Mouse (Mus musculus) layer of hippocampus, adult 9-10 months (tissue): Measurements from ENCODE around the gene B3gnt8.
"Not testable (repeated sequence)": the region's sequence is repeated elsewhere in the genome, so short reads cannot be mapped to it uniquely, and the experiment has no call there.

Experiments
- DNase-seq: peaks from one replicate; pipeline ENCODE4 v3.0.0; 2022; ENCODE audit warnings: low spot score

B3gnt8 gene

GRCm38 (mm10) chr7:25626509-25627430 is at the start of gene B3gnt8:
Gene B3gnt8, plus strand, starts transcription at chr7:25626654.
- no peak for DNase-seq

GRCm38 (mm10) chr7:25576793-25577437 is 49.5 kb upstream of the B3gnt8 start:
- DNase-seq: not testable (repeated sequence)

- no peak for DNase-seq
These were observed 47.0 kb upstream of the B3gnt8 start for GRCm38 (mm10) chr7:25579441-25579840.

GRCm38 (mm10) chr7:25582301-25582810 is 44.1 kb upstream of the B3gnt8 start:
- DNase-seq: no peak

GRCm38 (mm10) chr7:25584651-25585050 is 41.8 kb upstream of the B3gnt8 start:
- DNase-seq: no peak

- no peak for DNase-seq
These were observed 40.9 kb upstream of the B3gnt8 start for GRCm38 (mm10) chr7:25585351-25586204.

- DNase-seq: no peak
These were observed 35.2 kb upstream of the B3gnt8 start for GRCm38 (mm10) chr7:25591226-25591625.

GRCm38 (mm10) chr7:25593859-25594258 is 32.6 kb upstream of the B3gnt8 start:
- DNase-seq: no peak

GRCm38 (mm10) chr7:25599663-25600062 is 26.8 kb upstream of the B3gnt8 start:
- DNase-seq: peak; percentile 80

- no peak for DNase-seq
These were observed 25.8 kb upstream of the B3gnt8 start for GRCm38 (mm10) chr7:25600666-25601065.

- DNase-seq: no peak
These were observed 25.1 kb upstream of the B3gnt8 start for GRCm38 (mm10) chr7:25601346-25601745.

GRCm38 (mm10) chr7:25606625-25607063 is 19.8 kb upstream of the B3gnt8 start:
- no peak for DNase-seq

GRCm38 (mm10) chr7:25607196-25607595 is 19.3 kb upstream of the B3gnt8 start:
- DNase-seq: no peak

GRCm38 (mm10) chr7:25610056-25610455 is 16.4 kb upstream of the B3gnt8 start:
- no peak for DNase-seq

GRCm38 (mm10) chr7:25611501-25611900 is 15.0 kb upstream of the B3gnt8 start:
- DNase-seq: no peak

GRCm38 (mm10) chr7:25614086-25614485 is 12.4 kb upstream of the B3gnt8 start:
- no peak for DNase-seq

GRCm38 (mm10) chr7:25614831-25615705 is 11.4 kb upstream of the B3gnt8 start:
- DNase-seq: no peak

GRCm38 (mm10) chr7:25615706-25616011 is 10.8 kb upstream of the B3gnt8 start, which contains the start of gene Erich4:
Gene Erich4, minus strand, starts transcription at chr7:25615892.
- no peak for DNase-seq

- no peak for DNase-seq
These were observed 8.9 kb upstream of the B3gnt8 start for GRCm38 (mm10) chr7:25617376-25618160.
